Mouse (Mus musculus) cerebellum, adult 18-20 months (tissue): Measurements from ENCODE around the gene Dock3.

Source experiments
- DNase-seq, 2 experiments: peaks; one replicate each; pipeline ENCODE4 v3.0.0; 2021

The Dock3 gene

GRCm38 (mm10) chr9:106886828-106887702 lies 344.6 kb downstream of the Dock3 start, which contains the start of gene Rbm15b:
Gene Rbm15b, minus strand, starts transcription at chr9:106887428.
- peak; percentile 98 to 99 for DNase-seq

- DNase-seq, result peak; percentile 63 to 75
Measured at GRCm38 (mm10) chr9:106885901-106886731, 345.6 kb downstream of the Dock3 start.

GRCm38 (mm10) chr9:106884996-106885900 lies 346.5 kb downstream of the Dock3 start:
- DNase-seq, result peak in 1 of 2 experiments; percentile 34

DNA sequence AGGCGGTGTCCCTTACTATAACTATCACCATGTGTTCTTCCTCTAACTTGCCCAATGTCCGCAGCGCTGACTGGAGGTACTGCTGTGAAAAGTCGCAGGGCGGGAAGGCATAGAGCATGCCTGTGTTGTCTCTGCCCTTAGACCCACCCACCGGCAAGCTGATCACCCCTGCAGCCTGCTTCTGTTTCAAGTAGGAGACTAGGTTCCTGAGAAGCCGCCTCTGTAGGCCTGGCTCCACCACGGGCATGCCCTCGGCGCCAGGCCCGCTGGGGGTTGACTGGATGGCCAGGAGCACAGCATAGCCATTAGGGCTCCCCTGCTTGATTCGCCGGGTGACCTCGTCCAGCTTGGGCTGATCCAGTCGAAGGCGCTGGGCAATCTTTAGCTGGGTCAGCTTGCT lies 347.4 kb downstream of the Dock3 start:
- DNase-seq, result peak in 1 of 2 experiments; percentile 34

DNA sequence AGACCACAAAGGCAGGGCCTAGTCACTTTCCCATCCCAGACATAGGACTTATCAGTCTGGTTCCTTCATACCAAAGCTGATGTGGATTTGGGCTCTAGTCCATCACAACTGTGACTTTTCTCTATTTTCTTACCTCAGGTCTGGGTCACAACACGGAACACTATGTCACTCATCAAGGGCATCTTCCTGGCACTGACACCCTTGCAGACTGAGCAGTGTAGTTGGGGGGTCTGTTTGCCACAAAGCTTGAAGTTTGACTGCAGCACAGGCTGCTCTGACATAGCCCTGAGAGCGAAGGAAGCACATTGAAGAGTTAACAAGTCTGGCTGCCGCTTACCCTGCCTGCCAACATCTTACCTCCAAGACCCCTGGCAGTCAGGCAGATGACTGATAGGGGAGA lies 348.6 kb downstream of the Dock3 start:
- DNase-seq, result no peak

DNA sequence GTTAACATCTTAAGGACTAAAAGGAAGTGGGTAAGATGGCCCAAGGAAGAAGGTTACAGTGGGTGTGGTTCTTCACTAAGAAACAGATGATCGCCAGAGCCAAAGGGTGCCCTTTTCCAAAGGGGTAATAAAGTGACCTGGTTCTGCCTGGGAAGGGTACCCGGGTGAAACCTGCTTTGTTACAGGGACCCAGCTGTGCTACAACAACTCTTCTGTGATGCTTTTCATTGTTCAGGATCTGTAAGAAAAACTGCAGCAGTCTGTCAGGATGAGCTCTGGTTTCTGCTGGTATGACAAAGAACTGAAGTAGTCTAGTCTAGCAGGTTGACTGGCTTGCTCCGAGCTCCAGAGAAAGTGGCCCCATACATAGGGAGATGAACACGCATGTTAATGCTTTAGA lies 349.5 kb downstream of the Dock3 start:
- no peak for DNase-seq

- DNase-seq, result no peak
Measured at GRCm38 (mm10) chr9:106881071-106881755, 350.5 kb downstream of the Dock3 start.

GRCm38 (mm10) chr9:106879471-106879870 lies 352.2 kb downstream of the Dock3 start:
- no peak for DNase-seq

GRCm38 (mm10) chr9:106876666-106877065 lies 355.0 kb downstream of the Dock3 start:
- DNase-seq, result no peak

GRCm38 (mm10) chr9:106874216-106874615 lies 357.5 kb downstream of the Dock3 start:
- no peak for DNase-seq

DNA sequence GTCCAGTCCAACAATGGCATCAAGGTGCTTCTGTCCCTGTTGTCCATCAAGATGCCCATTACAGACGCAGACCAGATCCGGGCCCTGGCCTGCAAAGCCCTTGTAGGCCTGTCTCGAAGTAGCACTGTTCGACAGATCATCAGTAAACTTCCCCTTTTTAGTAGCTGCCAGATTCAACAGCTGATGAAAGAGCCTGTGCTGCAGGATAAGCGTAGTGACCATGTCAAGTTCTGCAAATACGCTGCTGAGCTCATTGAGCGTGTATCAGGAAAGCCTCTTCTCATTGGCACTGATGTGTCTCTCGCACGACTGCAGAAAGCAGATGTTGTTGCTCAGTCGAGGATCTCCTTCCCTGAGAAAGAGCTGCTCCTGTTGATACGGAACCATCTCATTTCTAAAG lies 373.7 kb downstream of the Dock3 start:
- no peak for DNase-seq

DNA sequence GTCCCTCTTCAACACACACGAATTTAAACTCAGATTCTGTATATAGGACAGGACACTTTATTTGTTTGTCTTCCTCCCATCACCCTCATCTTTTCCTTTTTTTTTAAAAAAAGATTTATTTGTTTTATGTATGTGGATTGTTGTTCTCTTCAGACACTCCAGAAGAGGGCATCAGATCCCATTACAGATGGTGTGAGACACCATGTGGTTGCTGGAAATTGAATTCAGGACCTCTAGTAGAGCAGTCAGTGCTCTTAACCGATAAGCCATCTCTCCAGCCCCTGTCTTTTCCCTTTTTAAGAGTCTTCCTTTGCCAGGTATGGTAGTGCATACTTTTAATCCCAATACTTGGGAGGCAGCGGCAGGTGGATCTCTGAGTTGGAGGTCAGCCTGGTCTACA lies 375.0 kb downstream of the Dock3 start:
- DNase-seq, result no peak
